Mouse (Mus musculus) stomach, adult 2 months (tissue): ENCODE measurements around the gene 4933409G03Rik. TPM values are rescaled to one million over a fixed set of nuclear protein-coding genes. Genes with fewer than 3 reads are reported as not detected.

ENCODE experiments used
- polyA plus RNA-seq: library from polyadenylated mRNA; depleted of rRNA; stranded (reverse); fragments of >200 nt; gene quantifications from 2 replicates; pipeline ENCODE4 v1.2.3, GENCODE M21; 2012; rRNA removed

The 4933409G03Rik gene
- not detected in 2 replicates for polyA plus RNA-seq

GRCm38 (mm10) chr2:68582113-68582512, at the start of gene 4933409G03Rik:
Gene 4933409G03Rik (plus strand): TSS chr2:68582413.

DNA sequence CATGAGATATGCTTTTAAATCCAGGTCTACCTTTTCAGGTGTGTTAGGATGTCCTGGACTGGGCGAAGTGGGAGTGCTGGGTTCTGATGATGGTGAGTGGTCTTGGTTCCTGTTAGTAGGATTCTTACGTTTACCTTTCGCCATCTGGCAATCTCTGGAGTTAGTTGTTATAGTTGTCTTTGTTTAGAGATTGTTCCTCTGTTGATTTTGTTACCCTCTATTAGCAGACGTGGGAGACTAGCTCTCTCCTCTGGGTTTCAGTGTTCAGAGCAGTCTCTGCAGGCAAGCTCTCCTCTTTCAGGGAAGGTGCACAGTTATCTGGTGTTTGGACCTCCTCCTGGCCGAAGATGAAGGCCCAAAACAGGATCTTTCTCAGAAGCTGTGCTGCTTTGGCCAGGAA, 74.0 kb downstream of the 4933409G03Rik start, which contains the start of gene 4932414N04Rik:
Gene 4932414N04Rik (plus strand): TSS at position 301 of the 400 bp plus-strand sequence.

Other genes starting within 250 kb of the 4933409G03Rik start
- gene Stk39, start 110.1 kb upstream of the 4933409G03Rik start, polyA plus RNA-seq, result 6.4 and 7.3 TPM in 2 replicates
- gene 4932414N04Rik, start 74.1 kb downstream of the 4933409G03Rik start, polyA plus RNA-seq, result not detected in 2 replicates